8 mouse cellular contexts compared by ENCODE assay signal in the genomic region with DNA sequence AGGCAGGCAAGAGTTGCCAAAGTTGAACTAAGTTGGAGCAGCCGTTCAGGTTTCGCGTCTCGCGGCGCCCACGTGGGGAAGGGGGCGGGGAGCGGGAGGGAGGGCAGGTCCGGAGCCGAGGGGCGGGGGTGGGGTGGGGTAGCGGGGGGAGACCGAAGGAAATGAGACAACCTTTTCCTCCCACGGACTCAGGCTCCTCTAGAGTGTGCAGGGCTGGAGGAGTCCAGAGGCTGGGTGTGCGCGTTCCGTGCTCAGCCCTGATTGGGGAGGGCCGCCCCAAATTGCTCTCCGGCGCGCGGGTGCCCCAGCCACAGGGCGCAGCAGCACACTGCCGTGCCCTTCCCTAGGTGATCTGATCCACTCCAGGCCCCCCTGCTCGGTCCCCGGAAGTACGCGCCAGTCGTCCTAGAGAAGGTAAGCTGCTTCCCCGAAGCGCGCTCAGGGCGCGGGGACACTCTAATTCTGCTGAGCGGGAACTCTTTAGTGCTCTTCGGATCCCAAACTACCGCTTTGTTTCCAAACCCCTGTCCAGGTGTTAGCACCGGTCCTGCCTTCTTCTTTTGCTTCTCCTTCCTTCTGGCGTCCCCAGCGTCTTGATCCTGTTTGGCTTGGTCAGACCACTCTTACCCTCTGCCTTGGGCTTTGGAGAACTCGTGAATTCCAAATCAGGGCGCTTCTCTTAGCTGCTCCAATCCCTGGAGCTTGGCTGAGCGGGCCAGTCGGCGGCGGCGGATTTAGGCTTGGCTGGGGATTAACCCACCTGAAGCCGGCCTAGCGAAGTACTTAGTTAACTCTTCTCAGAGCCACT. TPM values are rescaled to one million over a fixed set of nuclear protein-coding genes. Genes with fewer than 3 reads are reported as not detected.
DNase-seq lines count a peak whose midpoint lies in the region; ATAC-seq and TF ChIP-seq lines count a peak whose summit lies in the region.

No protein-coding gene starts in this region.

- H3K4me1 ChIP-seq in forebrain, embryonic 15.5 days = peaks cover 19% of the 10 kb centered on the region
- H3K4me1 ChIP-seq in hindbrain, postnatal 0 days (ENCODE audit: insufficient read depth, low read length) = no peaks in the 10 kb centered on the region
- H3K4me1 ChIP-seq in liver, embryonic 14.5 days (replicated peaks; ENCODE audit: control insufficient read depth in 2 of 2, insufficient read depth in 2 of 2, low read length in 1 of 2) = 0 out of 4 replicates have a peak, but pooled peaks cover 0 to 2% of the 10 kb centered on the region in 2 experiments
- H3K4me1 ChIP-seq in neural tube, embryonic 14.5 days (ENCODE audit: control insufficient read depth, insufficient read depth, low read length) = peaks cover 11% of the 10 kb centered on the region; the same call in 1 of the 2 replicates

- H3K27me3 ChIP-seq in forebrain, embryonic 15.5 days = peaks cover 16% of the 10 kb centered on the region; the same call in 1 of the 2 replicates
- peaks cover 10% of the 10 kb centered on the region; the same call in 1 of the 2 replicates for H3K27me3 ChIP-seq in hindbrain, postnatal 0 days (ENCODE audit: insufficient read depth, low read length)
- peaks cover 15% of the 10 kb centered on the region for H3K27me3 ChIP-seq in liver, embryonic 14.5 days (ENCODE audit: control insufficient read depth, insufficient read depth, low read length)
- peaks cover 21% of the 10 kb centered on the region for H3K27me3 ChIP-seq in neural tube, embryonic 14.5 days (ENCODE audit: control insufficient read depth, insufficient read depth, low read length)

- ATAC-seq in forebrain, embryonic 15.5 days (replicated peaks) = peak; percentile 77
- ATAC-seq in hindbrain, postnatal 0 days = peak; percentile 36; the same call in 1 of the 2 replicates
- ATAC-seq in liver, embryonic 14.5 days (ENCODE audit: insufficient read depth) = peak; percentile 47; the same call in 1 of the 2 replicates
- ATAC-seq in neural tube, embryonic 14.5 days (ENCODE audit: low read depth) = peak; percentile 47; the same call in 1 of the 2 replicates
- no peak for ATAC-seq in activated CD4-positive, CD25-positive, alpha-beta regulatory T cell, adult 4 months

- peak; percentile 18 to 40 for DNase-seq in cerebellum, postnatal 10 days
- DNase-seq in cerebellum, adult 9-10 months = no peak
- DNase-seq in ZHBTc4 (ENCODE audit: low read depth, low spot score) = peak; percentile 66
- peak; percentile 25 for DNase-seq in hindbrain, postnatal 0 days (ENCODE audit: low spot score)
- DNase-seq in liver, embryonic 14.5 days (ENCODE audit: low read depth in 3 of 3, low spot score in 3 of 3) = no peak

- peak overlapping the region; percentile 38 for H3K9ac ChIP-seq in forebrain, embryonic 15.5 days (replicated peaks)
- H3K9ac ChIP-seq in hindbrain, postnatal 0 days (replicated peaks; ENCODE audit: low read length) = peak overlapping the region; percentile 33
- H3K9ac ChIP-seq in liver, embryonic 14.5 days (replicated peaks) = peak overlapping the region; percentile 16; the same call in 1 of the 2 replicates
- H3K9ac ChIP-seq in neural tube, embryonic 14.5 days (replicated peaks; ENCODE audit: low read depth, low read length) = peak overlapping the region; percentile 34; the same call in 1 of the 2 replicates

- H3K4me3 ChIP-seq in forebrain, embryonic 15.5 days = peak overlapping the region; percentile 53
- H3K4me3 ChIP-seq in hindbrain, postnatal 0 days (ENCODE audit: low read length) = peak overlapping the region; percentile 49
- peak overlapping the region; percentile 49 to 55 for H3K4me3 ChIP-seq in liver, embryonic 14.5 days (ENCODE audit: insufficient read depth in 1 of 2, low read depth in 2 of 2, low read length in 2 of 2)
- peak overlapping the region; percentile 36 for H3K4me3 ChIP-seq in neural tube, embryonic 14.5 days (ENCODE audit: low read depth, low read length)

- no peak for TF ChIP-seq CTCF in hindbrain, postnatal 0 days (IDR thresholded peaks at IDR 0.05; ENCODE audit: low read depth)
- no peak for TF ChIP-seq CTCF in liver, embryonic 14.5 days (IDR thresholded peaks at IDR 0.05; ENCODE audit: low read depth)

- no peaks in the 10 kb centered on the region for H3K9me3 ChIP-seq in forebrain, embryonic 15.5 days
- H3K9me3 ChIP-seq in hindbrain, postnatal 0 days (ENCODE audit: low read length) = no peaks in the 10 kb centered on the region
- H3K9me3 ChIP-seq in liver, embryonic 14.5 days (ENCODE audit: control insufficient read depth, low read length) = no peaks in the 10 kb centered on the region
- H3K9me3 ChIP-seq in neural tube, embryonic 14.5 days (ENCODE audit: control insufficient read depth, low read length) = no peaks in the 10 kb centered on the region

- H3K36me3 ChIP-seq in forebrain, embryonic 15.5 days = no peaks in the 10 kb centered on the region
- H3K36me3 ChIP-seq in hindbrain, postnatal 0 days (ENCODE audit: insufficient read depth, low read length) = no peaks in the 10 kb centered on the region
- H3K36me3 ChIP-seq in liver, embryonic 14.5 days (replicated peaks; ENCODE audit: control insufficient read depth, insufficient read depth, low read depth) = no peaks in the 10 kb centered on the region
- no peaks in the 10 kb centered on the region for H3K36me3 ChIP-seq in neural tube, embryonic 14.5 days (ENCODE audit: control insufficient read depth, insufficient read depth, low read length)

- WGBS in forebrain, embryonic 15.5 days = 0% methylated on average over 50 of the region's 50 CpGs
- WGBS in hindbrain, postnatal 0 days = under 1% methylated on average over 39 of the region's 50 CpGs
- under 1% methylated on average over 49 of the region's 50 CpGs for WGBS in liver, embryonic 14.5 days (ENCODE audit: insufficient replicate concordance)
- WGBS in neural tube, embryonic 14.5 days = under 1% methylated on average over 48 of the region's 50 CpGs

- H3K27ac ChIP-seq in forebrain, embryonic 15.5 days (replicated peaks) = no peak overlapping the region
- H3K27ac ChIP-seq in hindbrain, postnatal 0 days = no peak overlapping the region
- H3K27ac ChIP-seq in liver, embryonic 14.5 days = no peak overlapping the region
- no peak overlapping the region for H3K27ac ChIP-seq in neural tube, embryonic 14.5 days (ENCODE audit: low read depth, low read length)

- TF ChIP-seq EP300 in liver, embryonic 14.5 days (IDR thresholded peaks at IDR 0.05; ENCODE audit: low read depth) = no peak

- H3K4me2 ChIP-seq in forebrain, embryonic 15.5 days (replicated peaks) = peak overlapping the region; percentile 100
- H3K4me2 ChIP-seq in hindbrain, postnatal 0 days (ENCODE audit: low read depth, low read length) = peak overlapping the region; percentile 97
- peak overlapping the region; percentile 38 for H3K4me2 ChIP-seq in liver, embryonic 14.5 days (ENCODE audit: low read depth)
- H3K4me2 ChIP-seq in neural tube, embryonic 14.5 days (ENCODE audit: low read depth, low read length) = peak overlapping the region; percentile 81

RNA-seq across cellular contexts. Expression of a gene that starts 0.8 kb away (rescaled TPM):
- 0.95 and 1.2 TPM in 2 replicates for polyA plus RNA-seq in forebrain, embryonic 15.5 days (2015; fragmentation: Nextera tagmentation; extraction: Ambion mirVana)
- 1.2 and 2.8 TPM in 2 replicates for total RNA-seq in hindbrain, postnatal 0 days (2014; rRNA removed)
- 1.8 and 2.1 TPM in 2 replicates for polyA plus RNA-seq in hindbrain, postnatal 0 days (2015; fragmentation: Nextera tagmentation; extraction: Ambion mirVana)
- 3.1 and 3.2 TPM in 2 replicates for polyA plus RNA-seq in liver, embryonic 14.5 days (2012; rRNA removed)
- 6.4 and 8.1 TPM in 2 replicates for polyA plus RNA-seq in liver, embryonic 14.5 days (2014; fragmentation: Nextera tagmentation; extraction: Ambion mirVana)
- polyA plus RNA-seq in neural tube, embryonic 14.5 days (2014; fragmentation: Nextera tagmentation; extraction: Ambion mirVana) = 0.70 and 0.90 TPM in 2 replicates
- polyA plus RNA-seq in activated CD4-positive, CD25-positive, alpha-beta regulatory T cell, adult 4 months (2017; shearing (Covaris generic)) = not detected

Comparison
In these comparisons a context has a peak if more than half of its experiments do, and no peak if none do; other contexts are left out.
1. DNase-seq: peak in cerebellum, postnatal 10 days (2 of 2), ZHBTc4 (single experiment) and hindbrain, postnatal 0 days (single experiment); none in cerebellum, adult 9-10 months (single experiment) and liver, embryonic 14.5 days (0 of 3).
2. H3K4me2 ChIP-seq: peak in every context shown above with its lines; median percentile 100 in forebrain, embryonic 15.5 days; 97 in hindbrain, postnatal 0 days; 81 in neural tube, embryonic 14.5 days; 38 in liver, embryonic 14.5 days.
3. Peak in every context shown above with its lines, with median percentiles within 50 percentile points of each other: H3K4me3 ChIP-seq and H3K9ac ChIP-seq.